ENCODE assay signal across 19 mouse cellular contexts in the genomic region with DNA sequence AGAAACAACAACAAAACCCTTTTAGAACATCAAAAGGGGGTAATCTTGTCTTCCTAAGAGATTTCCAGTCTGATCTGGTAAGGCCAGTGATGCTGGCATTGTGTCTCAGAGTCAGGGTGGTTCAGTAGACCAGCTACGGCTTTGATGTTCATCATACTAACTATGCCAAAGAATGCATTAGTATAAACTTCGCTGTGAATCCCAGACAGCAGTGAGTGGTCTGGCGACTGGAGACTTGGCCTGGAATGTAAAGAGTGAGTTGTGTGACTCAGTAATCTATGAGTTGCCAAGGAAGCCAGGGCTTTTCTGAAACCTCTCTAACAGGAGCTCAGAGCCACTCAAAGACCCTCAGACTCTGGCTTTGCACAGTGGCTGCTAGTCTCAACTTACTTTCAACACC.
"Had no signal": no experiment of that assay in that cellular context is flagged by ENCODE, and none has a peak within 500 bp of the region (broad histone marks: within the 10 kb centered on the region; RNA-seq: fewer than 3 reads in every experiment).

No protein-coding gene starts in this region.

- H3K9ac ChIP-seq: liver, embryonic 12.5 days; liver, embryonic 14.5 days; midbrain, embryonic 12.5 days; neural tube, embryonic 13.5 days; neural tube, embryonic 15.5 days had no signal

- H3K4me1 ChIP-seq: liver, embryonic 12.5 days; midbrain, embryonic 10.5 days; midbrain, embryonic 12.5 days; neural tube, embryonic 13.5 days; neural tube, embryonic 15.5 days had no signal

- H3K9me3 ChIP-seq: liver, embryonic 12.5 days; midbrain, embryonic 10.5 days; midbrain, embryonic 12.5 days; neural tube, embryonic 13.5 days; neural tube, embryonic 15.5 days had no signal

- H3K36me3 ChIP-seq: liver, embryonic 12.5 days; midbrain, embryonic 10.5 days; midbrain, embryonic 12.5 days; neural tube, embryonic 13.5 days; neural tube, embryonic 15.5 days had no signal

- H3K27me3 ChIP-seq: liver, embryonic 12.5 days; midbrain, embryonic 12.5 days; neural tube, embryonic 13.5 days; neural tube, embryonic 15.5 days had no signal

- H3K27ac ChIP-seq: liver, embryonic 12.5 days; liver, embryonic 14.5 days; midbrain, embryonic 10.5 days; midbrain, embryonic 12.5 days; neural tube, embryonic 13.5 days; neural tube, embryonic 15.5 days had no signal

- H3K4me2 ChIP-seq: liver, embryonic 12.5 days; midbrain, embryonic 12.5 days; neural tube, embryonic 13.5 days; neural tube, embryonic 15.5 days had no signal

- ATAC-seq: liver, embryonic 12.5 days; midbrain, embryonic 16.5 days had no signal

- DNase-seq: lung, adult 2 months; lung, postnatal 4 days; midbrain, embryonic 14.5 days; retina, postnatal 1 day; right cerebral cortex, adult 18-20 months; right cerebral cortex, postnatal 25 days; right cerebral cortex, postnatal 4 days; spleen, adult 18-20 months; thymus, adult 18-20 months; thymus, postnatal 14 days; thymus, postnatal 36 days had no signal

- H3K4me3 ChIP-seq: liver, embryonic 12.5 days; midbrain, embryonic 10.5 days; midbrain, embryonic 12.5 days; myocyte; neural tube, embryonic 13.5 days; neural tube, embryonic 15.5 days had no signal
